Mouse (Mus musculus) embryonic facial prominence, embryonic 15.5 days (tissue): Measurements from ENCODE around the gene Camk1. TPM values are rescaled to one million over a fixed set of nuclear protein-coding genes. Genes with fewer than 3 reads are reported as not detected.

Experiments used
- ATAC-seq: fragments of 200-750 bp; cut with Nextera tagmentation; 2 replicates; pipeline ENCODE4 v1.8.0; 2017; ENCODE audit warnings: low read depth, moderate TSS enrichment; ENCODE audit not compliant: insufficient number of reproducible peaks, low FRiP score, low TSS enrichment
- H3K27ac ChIP-seq: fragments of 300-500 bp; sonication (generic); replicated peaks from 2 replicates; pipeline ENCODE4 v1.5.1; 2015; ENCODE audit warnings: mild to moderate bottlenecking, inconsistent platforms
- H3K27me3 ChIP-seq: fragments of 300-500 bp; sonication (generic); 2 replicates; pipeline ENCODE4 v1.6.1; 2015; ENCODE audit warnings: inconsistent platforms
- H3K36me3 ChIP-seq: fragments of 300-500 bp; sonication (generic); 2 replicates; pipeline ENCODE4 v1.6.1; 2015; ENCODE audit warnings: mild to moderate bottlenecking, inconsistent platforms
- H3K4me1 ChIP-seq: fragments of 300-500 bp; sonication (generic); 2 replicates; pipeline ENCODE4 v1.6.1; 2015; ENCODE audit warnings: inconsistent platforms
- H3K4me2 ChIP-seq: fragments of 300-500 bp; sonication (generic); replicated peaks from 2 replicates; pipeline ENCODE4 v1.6.1; 2015; ENCODE audit warnings: mild to moderate bottlenecking, inconsistent platforms
- H3K4me3 ChIP-seq: fragments of 300-500 bp; sonication (generic); replicated peaks from 2 replicates; pipeline ENCODE4 v1.5.1; 2015; ENCODE audit warnings: mild to moderate bottlenecking, inconsistent platforms
- H3K9ac ChIP-seq: fragments of 300-500 bp; sonication (generic); 2 replicates; pipeline ENCODE4 v1.6.1; 2015; ENCODE audit warnings: inconsistent platforms
- H3K9me3 ChIP-seq: fragments of 300-500 bp; sonication (generic); replicated peaks from 2 replicates; pipeline ENCODE4 v1.6.1; 2016; ENCODE audit warnings: inconsistent platforms
- WGBS: fragments of 180-500 bp; shearing (Covaris S2); methylation state at CpG from one replicate; pipeline ENCODE4 v1.1.7; 2015; 5-methylcytosine and 5-hydroxymethylcytosine counted together
- polyA plus RNA-seq: library from polyadenylated mRNA; unstranded; fragments of >200 nt; fragmentation: Nextera tagmentation; extraction: Ambion mirVana; gene quantifications from 2 replicates; pipeline ENCODE4 v1.2.1, GENCODE M21; 2015

The Camk1 gene
- polyA plus RNA-seq: 100 and 101 TPM in 2 replicates

GRCm38 (mm10) chr6:113343177-113344092 lies at the start of gene Camk1:
TSS of gene Camk1 (minus strand) at chr6:113343984.
- 12% methylated on average over 32 of the region's 32 CpGs for WGBS

GRCm38 (mm10) chr6:113392387-113393071 lies 48.7 kb upstream of the Camk1 start:
- Histone ChIP-seq H3K4me2 (peak overlapping the region; percentile 95), H3K27me3 (no peaks in the 10 kb centered on the region), H3K4me3 (peak overlapping the region; percentile 48), H3K9me3 (no peaks in the 10 kb centered on the region), H3K4me1 (peaks cover 9% of the 10 kb centered on the region), H3K9ac (peak overlapping the region; percentile 42), H3K36me3 (peaks cover 38% of the 10 kb centered on the region), H3K27ac (0 out of 2 replicates have a peak overlapping the region, but pooled peaks have one; percentile 39)
- 2% methylated on average over 51 of the region's 51 CpGs for WGBS
- peak; percentile 71 for ATAC-seq

More at GRCm38 (mm10) chr6:113343177-113344092, at the start of gene Camk1:
- H3K27me3 ChIP-seq: no peaks in the 10 kb centered on the region
- peaks cover 26% of the 10 kb centered on the region for H3K4me1 ChIP-seq
- peak; percentile 88 for ATAC-seq
- H3K4me2 ChIP-seq: peak within 1 kb of the TSS; percentile 61
- H3K36me3 ChIP-seq: peaks cover 23% of the 10 kb centered on the region
- peak within 1 kb of the TSS; percentile 78 for H3K9ac ChIP-seq
- peak within 1 kb of the TSS; percentile 24; the same call in 1 of the 2 replicates for H3K27ac ChIP-seq
- H3K4me3 ChIP-seq: peak within 1 kb of the TSS; percentile 64
- no peaks in the 10 kb centered on the region for H3K9me3 ChIP-seq

GRCm38 (mm10) chr6:113392015-113392386 lies 48.2 kb upstream of the Camk1 start:
- peak overlapping the region; percentile 95 for H3K4me2 ChIP-seq
- 30% methylated on average over 10 of the region's 10 CpGs for WGBS
- no peak overlapping the region for H3K27ac ChIP-seq
- H3K36me3 ChIP-seq: peaks cover 43% of the 10 kb centered on the region
- peaks cover 9% of the 10 kb centered on the region for H3K4me1 ChIP-seq
- no peak for ATAC-seq
- H3K9ac ChIP-seq: peak overlapping the region; percentile 42
- no peaks in the 10 kb centered on the region for H3K9me3 ChIP-seq
- no peaks in the 10 kb centered on the region for H3K27me3 ChIP-seq
- peak overlapping the region; percentile 48 for H3K4me3 ChIP-seq

GRCm38 (mm10) chr6:113390715-113391114 lies 46.9 kb upstream of the Camk1 start:
- Histone ChIP-seq H3K4me3 (no peak overlapping the region), H3K4me2 (no peak overlapping the region), H3K4me1 (peaks cover 9% of the 10 kb centered on the region), H3K27ac (no peak overlapping the region), H3K36me3 (peaks cover 54% of the 10 kb centered on the region), H3K9me3 (no peaks in the 10 kb centered on the region), H3K9ac (no peak overlapping the region), H3K27me3 (no peaks in the 10 kb centered on the region)
- no peak for ATAC-seq
- WGBS: 89% methylated on average over 3 of the region's 3 CpGs

GRCm38 (mm10) chr6:113388960-113389359 lies 45.2 kb upstream of the Camk1 start, which contains the start of gene Ttll3:
TSS of gene Ttll3 (plus strand) at chr6:113389260.
- no peak within 1 kb of the TSS for H3K27ac ChIP-seq

GRCm38 (mm10) chr6:113386025-113386424 lies 42.2 kb upstream of the Camk1 start:
- peaks cover 93% of the 10 kb centered on the region for H3K36me3 ChIP-seq
- no peaks in the 10 kb centered on the region for H3K9me3 ChIP-seq
- no peaks in the 10 kb centered on the region for H3K27me3 ChIP-seq
- no peak overlapping the region for H3K9ac ChIP-seq
- 79% methylated on average over 3 of the region's 3 CpGs for WGBS
- no peak overlapping the region for H3K4me3 ChIP-seq
- H3K4me1 ChIP-seq: no peaks in the 10 kb centered on the region
- peak; percentile 53; the same call in 1 of the 2 replicates for ATAC-seq
- no peak overlapping the region for H3K27ac ChIP-seq
- no peak overlapping the region for H3K4me2 ChIP-seq

More at GRCm38 (mm10) chr6:113388960-113389359, 45.2 kb upstream of the Camk1 start, which contains the start of gene Ttll3:
- Histone ChIP-seq H3K4me3 (no peak within 1 kb of the TSS), H3K27me3 (no peaks in the 10 kb centered on the region), H3K36me3 (peaks cover 67% of the 10 kb centered on the region), H3K4me1 (peaks cover 9% of the 10 kb centered on the region), H3K4me2 (no peak within 1 kb of the TSS), H3K9me3 (no peaks in the 10 kb centered on the region), H3K9ac (no peak within 1 kb of the TSS)
- WGBS: 70% methylated on average over 8 of the region's 8 CpGs
- ATAC-seq: no peak

GRCm38 (mm10) chr6:113385160-113385714 lies 41.5 kb upstream of the Camk1 start:
- H3K27ac ChIP-seq: no peak overlapping the region
- H3K27me3 ChIP-seq: no peaks in the 10 kb centered on the region
- no peaks in the 10 kb centered on the region for H3K4me1 ChIP-seq
- H3K9me3 ChIP-seq: no peaks in the 10 kb centered on the region
- no peak for ATAC-seq
- no peak overlapping the region for H3K4me2 ChIP-seq
- H3K4me3 ChIP-seq: no peak overlapping the region
- 83% methylated on average over 11 of the region's 11 CpGs for WGBS
- H3K9ac ChIP-seq: no peak overlapping the region
- peaks cover 95% of the 10 kb centered on the region for H3K36me3 ChIP-seq

GRCm38 (mm10) chr6:113384351-113384927 lies 40.7 kb upstream of the Camk1 start:
- Histone ChIP-seq H3K36me3 (peaks cover 88% of the 10 kb centered on the region), H3K4me2 (no peak overlapping the region), H3K27me3 (no peaks in the 10 kb centered on the region), H3K9ac (no peak overlapping the region), H3K9me3 (no peaks in the 10 kb centered on the region), H3K4me1 (peaks cover 5% of the 10 kb centered on the region), H3K4me3 (no peak overlapping the region), H3K27ac (no peak overlapping the region)
- 90% methylated on average over 8 of the region's 8 CpGs for WGBS
- ATAC-seq: no peak

GRCm38 (mm10) chr6:113380480-113380879 lies 36.7 kb upstream of the Camk1 start:
- no peak overlapping the region for H3K4me3 ChIP-seq
- WGBS: 92% methylated on average over 11 of the region's 11 CpGs
- H3K9ac ChIP-seq: no peak overlapping the region
- peaks cover 54% of the 10 kb centered on the region for H3K36me3 ChIP-seq
- no peak overlapping the region for H3K27ac ChIP-seq
- no peaks in the 10 kb centered on the region for H3K27me3 ChIP-seq
- no peak overlapping the region for H3K4me2 ChIP-seq
- no peak for ATAC-seq
- H3K4me1 ChIP-seq: peaks cover 23% of the 10 kb centered on the region
- no peaks in the 10 kb centered on the region for H3K9me3 ChIP-seq

GRCm38 (mm10) chr6:113379246-113379645 lies 35.5 kb upstream of the Camk1 start:
- peaks cover 23% of the 10 kb centered on the region for H3K4me1 ChIP-seq
- peaks cover 53% of the 10 kb centered on the region for H3K36me3 ChIP-seq
- peak overlapping the region; percentile 78 for H3K4me2 ChIP-seq
- H3K27me3 ChIP-seq: no peaks in the 10 kb centered on the region
- ATAC-seq: no peak
- peak overlapping the region; percentile 76 for H3K4me3 ChIP-seq
- WGBS: 73% methylated on average over 6 of the region's 6 CpGs
- H3K9ac ChIP-seq: no peak overlapping the region
- H3K9me3 ChIP-seq: no peaks in the 10 kb centered on the region
- H3K27ac ChIP-seq: no peak overlapping the region
